Mouse (Mus musculus) stomach, postnatal 0 days (tissue): ENCODE data around the gene Tbc1d9.

Experiments used
- CTCF ChIP-seq: IDR thresholded peaks from 2 replicates; pipeline ENCODE4 v1.5.1; 2016; ENCODE audit warnings: antibody characterized with exemption, low read depth, mild to moderate bottlenecking, moderate library complexity
- EP300 ChIP-seq: optimal IDR thresholded peaks from 2 replicates; pipeline ENCODE3; 2016; ENCODE audit warnings: antibody characterized with exemption

DNA sequence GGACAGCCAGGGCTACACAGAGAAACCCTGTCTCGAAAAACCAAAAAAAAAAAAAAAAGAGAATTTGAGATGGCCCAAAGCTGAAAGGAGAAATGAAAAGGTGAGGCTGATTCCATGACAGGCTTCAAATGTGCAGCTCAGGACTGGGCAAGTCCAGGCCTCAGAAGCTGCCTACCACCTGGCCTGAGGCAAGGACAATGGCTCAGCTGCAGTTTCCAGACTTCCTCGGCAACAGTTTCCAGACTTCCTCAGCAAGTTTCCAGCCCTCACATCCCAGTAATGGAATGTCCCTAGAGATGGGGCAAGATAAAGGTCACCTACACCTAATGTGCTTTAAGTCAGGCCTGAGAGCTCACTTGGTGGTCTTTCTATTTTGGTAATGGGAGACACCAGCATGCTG lies 13.1 kb upstream of the Tbc1d9 start:
- TF ChIP-seq CTCF = no peak
- TF ChIP-seq EP300 = no peak
